Mouse (Mus musculus) embryonic facial prominence, embryonic 11.5 days (tissue): ENCODE measurements around the gene Nop53. TPM values are rescaled to one million over a fixed set of nuclear protein-coding genes. Genes with fewer than 3 reads are reported as not detected.
"Not testable (repeated sequence)": the region's sequence is repeated elsewhere in the genome, so short reads cannot be mapped to it uniquely, and the experiment has no call there.

Experiments used
- ATAC-seq: fragments of 200-750 bp; cut with Nextera tagmentation; replicated peaks from 2 replicates; pipeline ENCODE4 v1.8.0; 2017; ENCODE audit warnings: low read depth; ENCODE audit not compliant: insufficient number of reproducible peaks, low FRiP score, low TSS enrichment
- DNase-seq: peaks from one replicate; pipeline ENCODE4 v3.0.0-alpha.2; 2015; ENCODE audit warnings: low spot score
- H3K27ac ChIP-seq: fragments of 300-500 bp; sonication (generic); replicated peaks from 2 replicates; pipeline ENCODE4 v1.5.1; 2014; ENCODE audit warnings: mild to moderate bottlenecking, low read depth, low read length, control low read depth
- H3K27me3 ChIP-seq: fragments of 300-500 bp; sonication (generic); 2 replicates; pipeline ENCODE4 v1.6.1; 2014; ENCODE audit warnings: mild to moderate bottlenecking, low read length, moderate library complexity, mixed read lengths; ENCODE audit not compliant: control insufficient read depth, insufficient read depth
- H3K36me3 ChIP-seq: fragments of 300-500 bp; sonication (generic); replicated peaks from 2 replicates; pipeline ENCODE4 v1.6.1; 2014; ENCODE audit warnings: low read depth, mild to moderate bottlenecking, low read length, moderate library complexity, mixed read lengths; ENCODE audit not compliant: control insufficient read depth, insufficient read depth
- H3K4me1 ChIP-seq: fragments of 300-500 bp; sonication (generic); 2 replicates; pipeline ENCODE4 v1.6.1; 2014; ENCODE audit warnings: low read length, mixed read lengths; ENCODE audit not compliant: control insufficient read depth, insufficient read depth
- H3K4me2 ChIP-seq: fragments of 300-500 bp; sonication (generic); 2 replicates; pipeline ENCODE4 v1.6.1; 2014; ENCODE audit warnings: low read depth, mild to moderate bottlenecking, control low read depth, low read length, moderate library complexity
- H3K4me3 ChIP-seq: fragments of 300-500 bp; sonication (generic); 2 replicates; pipeline ENCODE4 v1.5.1; 2014; ENCODE audit warnings: low read depth, low read length, control low read depth
- H3K9ac ChIP-seq: fragments of 300-500 bp; sonication (generic); replicated peaks from 2 replicates; pipeline ENCODE4 v1.6.1; 2014; ENCODE audit warnings: mild to moderate bottlenecking, control low read depth, low read length
- H3K9me3 ChIP-seq: fragments of 300-500 bp; sonication (generic); replicated peaks from 2 replicates; pipeline ENCODE4 v1.6.1; 2016; ENCODE audit warnings: mild to moderate bottlenecking, low read length, inconsistent platforms, mixed read lengths; ENCODE audit not compliant: control insufficient read depth
- WGBS: fragments of 180-500 bp; shearing (Covaris S2); extraction: QIAGEN DNeasy Blood & Tissue Kit; methylation state at CpG from one replicate; pipeline ENCODE4 v1.1.7; 2014; 5-methylcytosine and 5-hydroxymethylcytosine counted together
- polyA plus RNA-seq: library from polyadenylated mRNA; unstranded; fragments of >200 nt; fragmentation: Nextera tagmentation; extraction: Ambion mirVana; gene quantifications from 2 replicates; pipeline ENCODE4 v1.2.1, GENCODE M21; 2014

Nop53 gene
- polyA plus RNA-seq, 1 experiment from 2014 or later: 194 TPM

DNA sequence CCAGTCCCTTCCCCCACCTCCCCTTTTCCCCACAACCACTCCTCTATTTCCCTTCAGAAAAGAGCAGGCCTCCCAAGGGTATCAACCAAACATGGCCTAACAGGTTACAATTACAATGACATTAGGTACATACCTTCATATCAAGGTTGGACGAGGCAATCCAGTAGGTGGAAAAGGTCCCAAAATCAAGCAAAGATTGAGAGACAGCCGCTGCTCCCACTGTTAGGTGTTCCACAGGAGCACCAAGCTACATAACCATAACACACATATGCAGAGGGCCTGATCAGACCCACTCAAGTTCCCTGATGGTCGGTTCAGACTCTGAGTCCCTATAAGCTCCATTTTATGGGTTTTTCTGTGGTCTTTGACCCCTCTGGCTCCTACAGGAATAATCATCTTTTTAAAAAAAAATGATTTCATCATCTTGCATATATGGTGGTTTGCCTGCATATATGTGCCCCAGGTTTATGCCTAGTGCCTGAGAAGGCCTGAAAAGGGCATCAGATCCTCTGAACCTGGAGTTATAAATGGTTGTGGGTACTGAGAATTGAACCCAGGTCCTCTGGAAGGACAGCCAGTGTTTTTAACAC is 29.6 kb downstream of the Nop53 start:
- ATAC-seq (no peak), DNase-seq (no peak)
- Histone ChIP-seq H3K9me3 (no peaks in the 10 kb centered on the region), H3K27ac (no peak overlapping the region), H3K4me3 (no peak overlapping the region), H3K36me3 (peaks cover 15% of the 10 kb centered on the region), H3K4me2 (no peak overlapping the region), H3K4me1 (no peaks in the 10 kb centered on the region), H3K27me3 (no peaks in the 10 kb centered on the region), H3K9ac (no peak overlapping the region)
- WGBS: 81% methylated on average over 3 of the region's 3 CpGs

GRCm38 (mm10) chr7:15915695-15916094 is 30.2 kb downstream of the Nop53 start:
- not testable (repeated sequence) for H3K27me3 ChIP-seq, H3K27ac ChIP-seq, DNase-seq, H3K4me2 ChIP-seq, H3K4me1 ChIP-seq, H3K9me3 ChIP-seq, H3K4me3 ChIP-seq, H3K9ac ChIP-seq, ATAC-seq
- H3K36me3 ChIP-seq: peaks cover 15% of the 10 kb centered on the region
- WGBS: 91% methylated on average over 4 of the region's 4 CpGs

- ATAC-seq (no peak), DNase-seq (no peak)
- Histone ChIP-seq H3K4me3 (no peak overlapping the region), H3K27me3 (no peaks in the 10 kb centered on the region), H3K9me3 (no peaks in the 10 kb centered on the region), H3K36me3 (peaks cover 10% of the 10 kb centered on the region), H3K9ac (no peak overlapping the region), H3K4me1 (no peaks in the 10 kb centered on the region), H3K27ac (no peak overlapping the region), H3K4me2 (no peak overlapping the region)
- WGBS: 89% methylated on average over 2 of the region's 2 CpGs
Measured at GRCm38 (mm10) chr7:15914751-15915150, 31.1 kb downstream of the Nop53 start.

- H3K4me3 ChIP-seq: no peak overlapping the region
- no peaks in the 10 kb centered on the region for H3K4me1 ChIP-seq
- no peaks in the 10 kb centered on the region for H3K27me3 ChIP-seq
- ATAC-seq (no peak), DNase-seq (peak; percentile 69)
- peaks cover 7% of the 10 kb centered on the region for H3K36me3 ChIP-seq
- 47% methylated on average over 2 of the region's 2 CpGs for WGBS
- H3K27ac ChIP-seq: no peak overlapping the region
- no peak overlapping the region for H3K9ac ChIP-seq
- no peak overlapping the region for H3K4me2 ChIP-seq
- no peaks in the 10 kb centered on the region for H3K9me3 ChIP-seq
Measured at GRCm38 (mm10) chr7:15914252-15914651, 31.6 kb downstream of the Nop53 start.

DNA sequence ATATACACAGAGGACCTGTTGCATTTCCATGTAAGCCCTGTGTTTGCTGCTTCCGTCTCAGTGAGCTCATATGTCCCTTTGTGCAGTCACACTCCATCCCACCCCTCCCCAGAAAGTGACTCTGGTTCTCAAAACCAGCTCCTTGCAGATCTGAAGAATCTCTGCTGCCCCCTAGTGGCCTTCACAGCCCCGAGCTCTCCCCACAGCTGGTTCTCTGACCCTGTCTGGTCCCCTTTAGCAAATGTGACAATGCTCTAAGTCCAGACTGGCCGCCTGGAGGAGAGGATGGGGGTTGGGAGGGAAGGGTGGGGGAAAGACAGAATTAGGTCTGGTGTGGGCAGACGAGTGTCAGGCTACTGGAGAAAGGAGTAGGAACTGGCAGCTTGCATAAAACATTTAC is 33.7 kb downstream of the Nop53 start:
- H3K9ac ChIP-seq: no peak overlapping the region
- WGBS: 3% methylated on average over 4 of the region's 4 CpGs
- H3K4me3 ChIP-seq: no peak overlapping the region

GRCm38 (mm10) chr7:15910521-15910920 is 35.4 kb downstream of the Nop53 start:
- no peaks in the 10 kb centered on the region for H3K36me3 ChIP-seq
- no peak overlapping the region for H3K4me2 ChIP-seq
- H3K9me3 ChIP-seq: no peaks in the 10 kb centered on the region
- no peak overlapping the region for H3K9ac ChIP-seq
- no peak for ATAC-seq
- no peak overlapping the region for H3K27ac ChIP-seq
- no peaks in the 10 kb centered on the region for H3K27me3 ChIP-seq
- no peaks in the 10 kb centered on the region for H3K4me1 ChIP-seq
- no peak overlapping the region for H3K4me3 ChIP-seq
- DNase-seq: no peak
- 82% methylated on average over 5 of the region's 5 CpGs for WGBS

More for the DNA sequence above, 33.7 kb downstream of the Nop53 start:
- Histone ChIP-seq H3K36me3 (no peaks in the 10 kb centered on the region), H3K9me3 (no peaks in the 10 kb centered on the region), H3K27ac (no peak overlapping the region), H3K4me2 (no peak overlapping the region), H3K4me1 (no peaks in the 10 kb centered on the region), H3K27me3 (no peaks in the 10 kb centered on the region)
- DNase-seq: peak; percentile 93
- ATAC-seq: peak; percentile 70

DNA sequence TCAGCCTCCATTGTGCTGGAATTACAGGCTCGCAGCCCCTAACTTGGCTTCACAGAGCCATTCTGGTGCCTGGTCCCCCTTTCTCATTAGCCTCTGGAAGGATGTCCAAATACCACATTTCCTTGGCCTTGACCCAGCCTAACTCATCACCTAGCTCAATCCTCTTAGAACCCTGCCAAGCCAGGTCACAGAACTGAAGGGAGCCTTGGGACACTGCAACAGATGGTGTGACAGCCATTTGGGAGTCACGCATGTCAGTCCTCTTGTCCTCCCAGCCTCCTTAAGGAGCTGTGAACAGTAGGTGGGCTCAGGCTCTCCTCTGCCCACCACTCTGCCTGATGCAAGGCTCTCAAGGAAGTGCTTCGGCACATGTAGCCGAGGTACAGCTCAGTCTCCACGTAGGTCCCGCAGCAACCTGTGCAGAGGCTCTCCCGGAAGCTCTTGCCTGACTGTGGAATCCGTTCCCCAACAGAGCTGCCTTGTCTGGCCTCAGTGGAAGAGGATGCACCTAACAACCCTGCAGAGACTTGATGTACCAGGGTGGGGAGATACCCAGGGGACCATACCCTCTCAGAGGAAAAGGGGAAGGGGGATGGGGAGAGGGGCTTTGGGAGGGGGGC is 37.8 kb downstream of the Nop53 start:
- no peak overlapping the region for H3K4me3 ChIP-seq
- ATAC-seq (no peak), DNase-seq (no peak)
- H3K4me2 ChIP-seq: no peak overlapping the region
- no peaks in the 10 kb centered on the region for H3K9me3 ChIP-seq
- H3K9ac ChIP-seq: no peak overlapping the region
- no peaks in the 10 kb centered on the region for H3K4me1 ChIP-seq
- H3K27me3 ChIP-seq: no peaks in the 10 kb centered on the region
- H3K27ac ChIP-seq: no peak overlapping the region
- no peaks in the 10 kb centered on the region for H3K36me3 ChIP-seq
- WGBS: 79% methylated on average over 8 of the region's 8 CpGs

- 83% methylated on average over 1 of the region's 1 CpGs for WGBS
- no peak overlapping the region for H3K4me3 ChIP-seq
- DNase-seq (no peak), ATAC-seq (no peak)
- no peak overlapping the region for H3K4me2 ChIP-seq
- no peak overlapping the region for H3K9ac ChIP-seq
- H3K27ac ChIP-seq: no peak overlapping the region
- no peaks in the 10 kb centered on the region for H3K27me3 ChIP-seq
- H3K4me1 ChIP-seq: no peaks in the 10 kb centered on the region
- H3K9me3 ChIP-seq: no peaks in the 10 kb centered on the region
- no peaks in the 10 kb centered on the region for H3K36me3 ChIP-seq
Measured at GRCm38 (mm10) chr7:15906602-15907001, 39.3 kb downstream of the Nop53 start.
